Mouse (Mus musculus): ENCODE results near the gene Ccdc122. TPM values are rescaled to one million over a fixed set of nuclear protein-coding genes. Genes with fewer than 3 reads are reported as not detected.

The Ccdc122 gene
- polyA plus RNA-seq, 1 experiment from 2014 or later: 1.5 TPM

DNA sequence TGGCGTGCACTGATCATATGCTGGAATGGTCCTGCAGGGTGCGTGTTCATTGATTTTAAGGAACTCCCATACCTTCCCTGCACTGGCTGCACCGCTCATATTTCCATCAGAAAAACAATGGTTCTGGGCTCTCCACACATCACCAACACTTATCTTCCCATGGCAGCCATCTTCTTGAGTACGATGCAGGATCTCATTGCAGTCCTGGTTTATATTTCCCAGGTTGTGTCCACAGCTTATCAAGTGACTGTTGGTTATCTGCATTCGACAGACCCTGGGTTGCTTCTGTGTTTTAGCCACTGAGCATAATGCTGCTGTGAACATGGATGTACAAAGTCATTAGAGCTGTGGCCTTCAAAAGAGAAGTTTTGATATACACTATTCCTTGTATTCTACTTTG lies 94.0 kb downstream of the Ccdc122 start:
- Histone ChIP-seq H3K4me3 (ENCODE audit: control insufficient read depth in 1 of 2, insufficient read depth in 1 of 2, low read depth in 1 of 2, low read length in 2 of 2) (no peak overlapping the region), H3K27ac (replicated peaks in 1 of 2; ENCODE audit: control insufficient read depth in 1 of 2, insufficient read depth in 1 of 2, low read depth in 2 of 2, low read length in 2 of 2) (no peak overlapping the region), H3K9ac (ENCODE audit: low read length) (no peak overlapping the region), H3K27me3 (ENCODE audit: control insufficient read depth, insufficient read depth, low read length) (no peaks in the 10 kb centered on the region), H3K4me1 (ENCODE audit: control insufficient read depth in 2 of 2, insufficient read depth in 2 of 2, low read length in 2 of 2) (peaks cover 4 to 8% of the 10 kb centered on the region in 2 experiments), H3K36me3 (ENCODE audit: control insufficient read depth, insufficient read depth, low read length) (no peaks in the 10 kb centered on the region), H3K4me2 (ENCODE audit: low read length) (no peak overlapping the region), H3K9me3 (ENCODE audit: control insufficient read depth, low read length) (no peaks in the 10 kb centered on the region)
- WGBS: 82% methylated on average over 5 of the region's 5 CpGs
- no peak for ATAC-seq (ENCODE audit: insufficient number of reproducible peaks, insufficient read depth, low FRiP score, low read depth)

DNA sequence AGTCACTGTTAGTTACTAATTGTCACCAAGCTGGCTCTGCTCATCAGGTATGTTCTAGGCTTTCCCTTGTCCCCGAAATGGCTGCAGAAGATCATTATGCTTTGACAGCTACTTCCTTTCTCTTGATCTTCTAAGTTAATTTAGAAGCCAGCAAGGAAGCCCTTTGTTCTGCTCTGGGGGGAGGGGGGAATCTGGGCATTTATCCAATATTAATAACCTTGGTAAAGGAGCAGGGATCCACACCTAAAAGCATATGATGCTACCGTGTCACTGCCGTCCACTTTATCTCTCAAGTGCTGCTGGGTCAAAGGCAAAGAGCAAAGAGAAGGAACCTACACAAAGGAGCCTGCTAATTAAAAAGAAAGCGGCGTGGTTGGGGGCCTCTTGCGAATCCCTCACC lies 100.4 kb downstream of the Ccdc122 start:
- Histone ChIP-seq H3K9ac (ENCODE audit: low read length) (no peak overlapping the region), H3K4me2 (ENCODE audit: low read length) (no peak overlapping the region), H3K27ac (replicated peaks in 1 of 2; ENCODE audit: control insufficient read depth in 1 of 2, insufficient read depth in 1 of 2, low read depth in 2 of 2, low read length in 2 of 2) (no peak overlapping the region), H3K9me3 (ENCODE audit: control insufficient read depth, low read length) (no peaks in the 10 kb centered on the region), H3K27me3 (ENCODE audit: control insufficient read depth, insufficient read depth, low read length) (no peaks in the 10 kb centered on the region), H3K36me3 (ENCODE audit: control insufficient read depth, insufficient read depth, low read length) (no peaks in the 10 kb centered on the region), H3K4me1 (ENCODE audit: control insufficient read depth in 2 of 2, insufficient read depth in 2 of 2, low read length in 2 of 2) (peaks cover 7 to 15% of the 10 kb centered on the region in 2 experiments), H3K4me3 (ENCODE audit: control insufficient read depth in 1 of 2, insufficient read depth in 1 of 2, low read depth in 1 of 2, low read length in 2 of 2) (no peak overlapping the region)
- WGBS: 48% methylated on average over 6 of the region's 6 CpGs
- ATAC-seq (ENCODE audit: insufficient number of reproducible peaks, insufficient read depth, low FRiP score, low read depth): no peak

DNA sequence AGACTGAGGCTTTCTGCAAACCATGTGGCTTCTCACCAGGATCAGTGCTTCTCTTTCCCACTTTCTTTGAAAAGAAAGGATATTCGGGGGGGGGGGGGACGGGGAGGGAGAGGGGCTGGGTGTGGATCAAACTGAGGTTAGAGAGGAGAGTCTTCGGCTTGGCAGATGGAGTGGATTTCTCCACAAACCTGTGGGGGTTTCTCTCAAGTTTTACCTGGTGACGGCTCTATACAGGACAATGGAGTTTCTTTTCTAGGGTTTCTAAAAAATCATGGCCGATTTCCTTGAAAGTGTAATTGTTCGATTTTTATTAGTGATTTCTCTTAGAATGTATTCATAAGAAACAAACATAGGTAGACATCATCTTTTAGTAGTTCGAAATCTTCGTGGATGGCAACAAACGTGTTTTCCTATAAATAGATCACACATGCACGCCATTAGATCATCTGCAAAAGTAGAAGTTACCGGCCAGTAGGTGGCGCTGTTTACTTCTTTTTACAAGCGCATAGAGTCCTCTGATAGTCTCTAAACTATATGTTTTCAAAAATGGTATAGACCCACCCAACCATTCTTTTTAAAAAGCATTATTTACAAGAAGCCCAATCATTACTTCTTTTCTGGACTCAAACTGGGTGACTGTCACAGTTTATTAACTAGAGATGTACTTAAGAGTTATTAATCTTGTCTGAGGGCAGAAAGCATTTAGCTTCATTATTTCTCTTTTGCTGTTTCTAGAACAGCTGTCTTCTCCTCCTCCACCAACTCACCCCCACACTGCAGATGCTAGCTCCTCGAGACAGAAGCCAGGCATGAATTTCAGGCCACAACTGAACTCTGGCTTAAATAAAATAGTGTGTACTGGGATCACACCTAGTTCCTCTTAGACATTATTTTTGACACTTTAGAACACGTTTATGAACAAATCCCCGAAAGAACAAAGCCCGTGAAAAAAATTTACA lies 105.0 kb downstream of the Ccdc122 start:
- H3K27ac ChIP-seq (replicated peaks in 1 of 2; ENCODE audit: control insufficient read depth in 1 of 2, insufficient read depth in 1 of 2, low read depth in 2 of 2, low read length in 2 of 2): no peak overlapping the region
- no peaks in the 10 kb centered on the region for H3K9me3 ChIP-seq (ENCODE audit: control insufficient read depth, low read length)
- no peak for ATAC-seq (ENCODE audit: insufficient number of reproducible peaks, insufficient read depth, low FRiP score, low read depth)
- H3K4me2 ChIP-seq (ENCODE audit: low read length): peak overlapping the region; percentile 22; the same call in 1 of the 2 replicates
- H3K4me3 ChIP-seq (ENCODE audit: control insufficient read depth in 1 of 2, insufficient read depth in 1 of 2, low read depth in 1 of 2, low read length in 2 of 2): no peak overlapping the region
- WGBS: 25% methylated on average over 16 of the region's 17 CpGs
- H3K4me1 ChIP-seq (ENCODE audit: control insufficient read depth in 2 of 2, insufficient read depth in 2 of 2, low read length in 2 of 2): peaks cover 4 to 19% of the 10 kb centered on the region in 2 experiments; a peak in 2 of 4 replicates
- H3K36me3 ChIP-seq (ENCODE audit: control insufficient read depth, insufficient read depth, low read length): no peaks in the 10 kb centered on the region
- H3K9ac ChIP-seq (ENCODE audit: low read length): no peak overlapping the region
- H3K27me3 ChIP-seq (ENCODE audit: control insufficient read depth, insufficient read depth, low read length): no peaks in the 10 kb centered on the region

GRCm38 (mm10) chr14:77145103-77145502 lies 108.5 kb downstream of the Ccdc122 start:
- 14% methylated on average over 4 of the region's 4 CpGs for WGBS
- Histone ChIP-seq H3K9me3 (ENCODE audit: control insufficient read depth, low read length) (no peaks in the 10 kb centered on the region), H3K4me2 (ENCODE audit: low read length) (0 out of 2 replicates have a peak overlapping the region, but pooled peaks have one; percentile 1), H3K27ac (replicated peaks in 1 of 2; ENCODE audit: control insufficient read depth in 1 of 2, insufficient read depth in 1 of 2, low read depth in 2 of 2, low read length in 2 of 2) (peak overlapping the region in 1 of 2 experiments; percentile 19; a peak in 1 of 4 replicates), H3K9ac (ENCODE audit: low read length) (no peak overlapping the region), H3K36me3 (ENCODE audit: control insufficient read depth, insufficient read depth, low read length) (no peaks in the 10 kb centered on the region), H3K4me1 (ENCODE audit: control insufficient read depth in 2 of 2, insufficient read depth in 2 of 2, low read length in 2 of 2) (peaks cover 3 to 15% of the 10 kb centered on the region in 2 experiments; a peak in 2 of 4 replicates), H3K4me3 (ENCODE audit: control insufficient read depth in 1 of 2, insufficient read depth in 1 of 2, low read depth in 1 of 2, low read length in 2 of 2) (no peak overlapping the region), H3K27me3 (ENCODE audit: control insufficient read depth, insufficient read depth, low read length) (no peaks in the 10 kb centered on the region)
- no peak for ATAC-seq (ENCODE audit: insufficient number of reproducible peaks, insufficient read depth, low FRiP score, low read depth)

DNA sequence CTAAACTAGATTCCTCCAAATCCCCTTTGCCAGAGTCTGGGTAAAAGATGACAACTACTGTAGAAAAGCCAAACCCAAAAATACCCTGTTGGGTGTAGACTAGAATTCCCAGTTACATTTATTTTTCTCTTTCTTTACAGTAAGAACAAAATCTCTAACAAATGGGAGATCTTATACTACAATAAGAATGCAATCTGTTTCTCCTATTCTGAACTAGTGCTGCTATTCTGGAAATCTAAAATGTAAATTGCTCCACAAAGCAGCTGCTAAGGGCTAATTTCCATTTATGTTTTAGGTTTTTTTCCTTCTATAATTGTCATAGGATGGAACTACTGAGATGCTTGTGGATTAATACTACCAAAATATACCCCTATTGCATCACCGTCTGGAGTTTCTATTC lies 111.1 kb downstream of the Ccdc122 start:
- ATAC-seq (ENCODE audit: insufficient number of reproducible peaks, insufficient read depth, low FRiP score, low read depth): no peak
- Histone ChIP-seq H3K27me3 (ENCODE audit: control insufficient read depth, insufficient read depth, low read length) (no peaks in the 10 kb centered on the region), H3K27ac (replicated peaks in 1 of 2; ENCODE audit: control insufficient read depth in 1 of 2, insufficient read depth in 1 of 2, low read depth in 2 of 2, low read length in 2 of 2) (no peak overlapping the region), H3K4me2 (ENCODE audit: low read length) (no peak overlapping the region), H3K4me1 (ENCODE audit: control insufficient read depth in 2 of 2, insufficient read depth in 2 of 2, low read length in 2 of 2) (peaks cover 3 to 15% of the 10 kb centered on the region in 2 experiments; a peak in 2 of 4 replicates), H3K9ac (ENCODE audit: low read length) (no peak overlapping the region), H3K9me3 (ENCODE audit: control insufficient read depth, low read length) (no peaks in the 10 kb centered on the region), H3K4me3 (ENCODE audit: control insufficient read depth in 1 of 2, insufficient read depth in 1 of 2, low read depth in 1 of 2, low read length in 2 of 2) (no peak overlapping the region), H3K36me3 (ENCODE audit: control insufficient read depth, insufficient read depth, low read length) (no peaks in the 10 kb centered on the region)
- 89% methylated on average over 1 of the region's 1 CpGs for WGBS

DNA sequence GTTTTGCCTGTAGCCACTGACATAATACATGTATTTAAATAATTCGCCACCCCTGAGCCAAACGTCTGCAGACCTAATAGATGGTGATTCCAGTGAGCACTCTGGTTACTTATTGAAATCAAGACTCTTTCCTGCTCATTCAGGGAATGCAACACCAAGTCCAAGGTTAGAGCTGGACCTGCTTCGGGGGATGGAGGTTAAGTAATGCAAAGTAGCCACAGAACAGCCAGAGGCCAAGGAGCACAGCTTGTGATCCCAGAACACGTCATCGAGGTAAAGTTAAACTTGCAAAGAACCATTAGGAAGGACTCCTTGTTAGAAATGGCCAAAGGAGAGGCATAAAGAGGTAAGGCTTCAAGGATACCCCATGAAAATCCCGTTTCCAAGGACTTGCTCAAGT lies 114.0 kb downstream of the Ccdc122 start:
- no peaks in the 10 kb centered on the region for H3K9me3 ChIP-seq (ENCODE audit: control insufficient read depth, low read length)
- peaks cover 0 to 4% of the 10 kb centered on the region in 2 experiments; a peak in 1 of 4 replicates for H3K4me1 ChIP-seq (ENCODE audit: control insufficient read depth in 2 of 2, insufficient read depth in 2 of 2, low read length in 2 of 2)

GRCm38 (mm10) chr14:77151431-77151830 lies 114.9 kb downstream of the Ccdc122 start:
- Histone ChIP-seq H3K4me3 (ENCODE audit: control insufficient read depth in 1 of 2, insufficient read depth in 1 of 2, low read depth in 1 of 2, low read length in 2 of 2) (no peak overlapping the region), H3K36me3 (ENCODE audit: control insufficient read depth, insufficient read depth, low read length) (no peaks in the 10 kb centered on the region), H3K4me1 (ENCODE audit: control insufficient read depth in 2 of 2, insufficient read depth in 2 of 2, low read length in 2 of 2) (peaks cover 0 to 4% of the 10 kb centered on the region in 2 experiments; a peak in 2 of 4 replicates), H3K27me3 (ENCODE audit: control insufficient read depth, insufficient read depth, low read length) (peaks cover 20% of the 10 kb centered on the region), H3K4me2 (ENCODE audit: low read length) (no peak overlapping the region), H3K27ac (replicated peaks in 1 of 2; ENCODE audit: control insufficient read depth in 1 of 2, insufficient read depth in 1 of 2, low read depth in 2 of 2, low read length in 2 of 2) (no peak overlapping the region), H3K9ac (ENCODE audit: low read length) (no peak overlapping the region), H3K9me3 (ENCODE audit: control insufficient read depth, low read length) (no peaks in the 10 kb centered on the region)
- WGBS: 74% methylated on average over 7 of the region's 7 CpGs
- ATAC-seq (ENCODE audit: insufficient number of reproducible peaks, insufficient read depth, low FRiP score, low read depth): no peak

More for the DNA sequence above, 114.0 kb downstream of the Ccdc122 start:
- Histone ChIP-seq H3K4me2 (ENCODE audit: low read length) (no peak overlapping the region), H3K27me3 (ENCODE audit: control insufficient read depth, insufficient read depth, low read length) (peaks cover 13% of the 10 kb centered on the region), H3K9ac (ENCODE audit: low read length) (no peak overlapping the region), H3K27ac (replicated peaks in 1 of 2; ENCODE audit: control insufficient read depth in 1 of 2, insufficient read depth in 1 of 2, low read depth in 2 of 2, low read length in 2 of 2) (no peak overlapping the region), H3K4me3 (ENCODE audit: control insufficient read depth in 1 of 2, insufficient read depth in 1 of 2, low read depth in 1 of 2, low read length in 2 of 2) (no peak overlapping the region), H3K36me3 (ENCODE audit: control insufficient read depth, insufficient read depth, low read length) (no peaks in the 10 kb centered on the region)
- no peak for ATAC-seq (ENCODE audit: insufficient number of reproducible peaks, insufficient read depth, low FRiP score, low read depth)
- 85% methylated on average over 6 of the region's 6 CpGs for WGBS

All from heart, embryonic 14.5 days (tissue).